In the genomic region with DNA sequence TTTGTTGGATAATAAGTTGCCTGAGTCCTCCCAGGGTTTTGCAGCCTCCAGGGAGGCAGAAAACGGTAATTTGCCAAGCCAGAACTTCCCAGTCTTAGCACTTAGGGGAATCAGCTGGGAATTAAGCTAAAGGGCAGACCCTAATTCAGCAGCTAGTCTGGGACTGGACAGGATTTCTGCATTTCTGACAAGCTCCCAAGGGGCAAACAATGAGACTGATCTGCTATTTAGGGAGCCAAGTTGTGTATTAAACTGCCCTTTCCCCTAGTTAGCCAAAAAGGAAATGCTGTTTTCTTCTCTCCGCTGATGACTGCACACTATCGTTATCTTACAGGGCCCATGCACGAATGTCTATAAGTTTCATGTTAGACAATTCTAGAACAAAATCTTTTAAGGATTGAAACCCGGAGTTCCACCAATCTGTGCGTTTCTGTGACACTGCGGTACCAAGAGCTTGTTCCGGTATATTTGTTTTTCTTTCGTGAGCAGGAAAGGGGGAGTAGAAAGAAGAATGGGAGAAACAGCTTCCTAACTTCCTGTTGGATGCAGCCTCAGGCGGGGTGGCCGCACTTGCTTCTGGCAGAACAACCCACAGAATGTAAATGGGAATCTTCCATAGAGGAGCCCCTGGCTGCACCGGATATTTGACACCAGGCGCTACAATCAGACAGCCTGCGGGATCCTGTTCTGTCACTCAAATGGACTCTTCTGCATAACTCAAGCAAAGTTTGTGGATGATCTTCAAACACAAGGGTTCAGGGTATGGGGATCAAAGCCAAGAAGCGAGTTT, we compare ENCODE assay signal across 12 mouse cellular contexts. TPM values are rescaled to one million over a fixed set of nuclear protein-coding genes. Genes with fewer than 3 reads are reported as not detected.
DNase-seq lines count a peak whose midpoint lies in the region; ATAC-seq lines count a peak whose summit lies in the region.
"Had no signal": no experiment of that assay in that cellular context is flagged by ENCODE, and none has a peak within 500 bp of the region (broad histone marks: within the 10 kb centered on the region; RNA-seq: fewer than 3 reads in every experiment).

No protein-coding gene starts in this region.

- H3K27me3 ChIP-seq in hindbrain, embryonic 14.5 days (ENCODE audit: control insufficient read depth, insufficient read depth, low read length) = no peaks in the 10 kb centered on the region
- H3K27me3 ChIP-seq in hindbrain, embryonic 11.5 days (ENCODE audit: control insufficient read depth, insufficient read depth, low read length) = no peaks in the 10 kb centered on the region
- no peaks in the 10 kb centered on the region for H3K27me3 ChIP-seq in embryonic facial prominence, embryonic 14.5 days (replicated peaks; ENCODE audit: control insufficient read depth, insufficient read depth, low read length)
- H3K27me3 ChIP-seq: CH12.LX had no signal

- H3K4me2 ChIP-seq in hindbrain, embryonic 14.5 days (replicated peaks) = no peak overlapping the region
- no peak overlapping the region for H3K4me2 ChIP-seq in hindbrain, embryonic 11.5 days (replicated peaks; ENCODE audit: low read depth, low read length)
- H3K4me2 ChIP-seq in embryonic facial prominence, embryonic 14.5 days (ENCODE audit: low read depth, low read length) = peak overlapping the region; percentile 16

- no peaks in the 10 kb centered on the region for H3K36me3 ChIP-seq in hindbrain, embryonic 14.5 days (replicated peaks; ENCODE audit: control insufficient read depth, insufficient read depth)
- H3K36me3 ChIP-seq in hindbrain, embryonic 11.5 days (ENCODE audit: control insufficient read depth, insufficient read depth, low read length) = no peaks in the 10 kb centered on the region
- no peaks in the 10 kb centered on the region for H3K36me3 ChIP-seq in embryonic facial prominence, embryonic 14.5 days (ENCODE audit: control insufficient read depth, insufficient read depth, low read length)

- WGBS in hindbrain, embryonic 14.5 days = 47% methylated on average over 15 of the region's 15 CpGs
- WGBS in hindbrain, embryonic 11.5 days = 52% methylated on average over 15 of the region's 15 CpGs
- 21% methylated on average over 15 of the region's 15 CpGs for WGBS in embryonic facial prominence, embryonic 14.5 days

- DNase-seq in hindbrain, embryonic 14.5 days (ENCODE audit: low spot score) = no peak
- DNase-seq in hindbrain, embryonic 11.5 days (ENCODE audit: low spot score) = no peak
- peak; percentile 38 for DNase-seq in R1 (ENCODE audit: low read depth, low spot score)
- DNase-seq in embryonic facial prominence, embryonic 14.5 days (ENCODE audit: low spot score) = peak; percentile 71
- peak; percentile 60 to 75 for DNase-seq in kidney, postnatal 4 days
- DNase-seq in thymus, postnatal 14 days = no peak
- DNase-seq in layer of hippocampus, adult 11-12 months (ENCODE audit: low spot score) = no peak
- DNase-seq in cerebellum, adult 11-12 months = no peak
- DNase-seq: cerebellum, adult 2 months; gastrocnemius, postnatal 36 days; layer of hippocampus, postnatal 36 days had no signal

- no peaks in the 10 kb centered on the region; the same call in 1 of the 2 replicates for H3K4me1 ChIP-seq in hindbrain, embryonic 14.5 days (replicated peaks; ENCODE audit: control insufficient read depth, insufficient read depth, low read length)
- no peaks in the 10 kb centered on the region for H3K4me1 ChIP-seq in hindbrain, embryonic 11.5 days (replicated peaks; ENCODE audit: control insufficient read depth, insufficient read depth, low read length)
- peaks cover 13% of the 10 kb centered on the region for H3K4me1 ChIP-seq in embryonic facial prominence, embryonic 14.5 days (ENCODE audit: control insufficient read depth, insufficient read depth, low read length)

- no peak overlapping the region for H3K4me3 ChIP-seq in hindbrain, embryonic 14.5 days (replicated peaks; ENCODE audit: low read length)
- no peak overlapping the region for H3K4me3 ChIP-seq in hindbrain, embryonic 11.5 days (ENCODE audit: low read depth, low read length)
- no peak overlapping the region for H3K4me3 ChIP-seq in embryonic facial prominence, embryonic 14.5 days (ENCODE audit: low read depth, low read length)

- no peaks in the 10 kb centered on the region for H3K9me3 ChIP-seq in hindbrain, embryonic 14.5 days (ENCODE audit: control insufficient read depth, low read length)
- no peaks in the 10 kb centered on the region for H3K9me3 ChIP-seq in hindbrain, embryonic 11.5 days (ENCODE audit: control insufficient read depth, low read length)
- no peaks in the 10 kb centered on the region for H3K9me3 ChIP-seq in embryonic facial prominence, embryonic 14.5 days (ENCODE audit: control insufficient read depth, low read length)

- ATAC-seq in hindbrain, embryonic 14.5 days (ENCODE audit: low FRiP score) = no peak
- ATAC-seq in hindbrain, embryonic 11.5 days (ENCODE audit: low FRiP score) = no peak
- peak; percentile 71 for ATAC-seq in embryonic facial prominence, embryonic 14.5 days (ENCODE audit: low read depth)

- H3K9ac ChIP-seq in hindbrain, embryonic 14.5 days = no peak overlapping the region
- H3K9ac ChIP-seq in hindbrain, embryonic 11.5 days (ENCODE audit: low read depth, low read length) = no peak overlapping the region
- no peak overlapping the region for H3K9ac ChIP-seq in embryonic facial prominence, embryonic 14.5 days (ENCODE audit: low read depth, low read length)

- H3K27ac ChIP-seq in hindbrain, embryonic 14.5 days = 0 out of 2 replicates have a peak overlapping the region, but pooled peaks have one; percentile 7
- H3K27ac ChIP-seq in hindbrain, embryonic 11.5 days (ENCODE audit: low read depth, low read length) = no peak overlapping the region
- no peak overlapping the region for H3K27ac ChIP-seq in embryonic facial prominence, embryonic 14.5 days (replicated peaks; ENCODE audit: low read depth, low read length)

RNA-seq across cellular contexts. Expression of gene Afap1l2, which starts 9.2 kb away (rescaled TPM):
- polyA plus RNA-seq in hindbrain, embryonic 14.5 days (2014; fragmentation: Nextera tagmentation; extraction: Ambion mirVana) = 13.7 and 16.2 TPM in 2 replicates
- 3.7 and 5.5 TPM in 2 replicates for polyA plus RNA-seq in hindbrain, embryonic 11.5 days (2014; fragmentation: Nextera tagmentation; extraction: Ambion mirVana)
- 10.8 and 11.5 TPM in 2 replicates for polyA plus RNA-seq in embryonic facial prominence, embryonic 14.5 days (2014; fragmentation: Nextera tagmentation; extraction: Ambion mirVana)

Comparison
In these comparisons a context has a peak if more than half of its experiments do, and no peak if none do; other contexts are left out.
1. DNase-seq: peak in R1 (single experiment), embryonic facial prominence, embryonic 14.5 days (single experiment) and kidney, postnatal 4 days (2 of 2); none in hindbrain, embryonic 14.5 days (single experiment), hindbrain, embryonic 11.5 days (single experiment), thymus, postnatal 14 days (single experiment), layer of hippocampus, adult 11-12 months (single experiment) and cerebellum, adult 11-12 months (single experiment).